Mouse (Mus musculus) heart, postnatal 14 days (tissue): ENCODE measurements around the gene Eno1. TPM values are rescaled to one million over a fixed set of nuclear protein-coding genes. Genes with fewer than 3 reads are reported as not detected.
A peak's percentile ranks its signal among the peaks of the same experiment; 100 is the strongest.

ENCODE experiments used
- DNase-seq, 2 experiments: peaks; one replicate each; pipeline ENCODE4 v3.0.0; 2021 to 2022
- intact Hi-C: fragments of 180-260 bp; cut with DNase I; formaldehyde crosslinking; loops from one replicate; pipeline ENCODE4 v1.15.1; 2025
- total RNA-seq, 2 experiments: library from RNA; stranded (reverse); gene quantifications; 2 replicates each; pipeline ENCODE4 v1.2.3; 2021

Gene Eno1
- total RNA-seq, 2 experiments from 2014 or later = 165 to 170 TPM

- intact Hi-C loops = loop anchor here (2.0 kb wide), 1 partner anchor 13 kb away; no protein-coding TSS in a partner anchor
- DNase-seq = no peak
Observed at GRCm38 (mm10) chr4:150225700-150226099, 10.8 kb upstream of the Eno1 start.

- intact Hi-C loops = no loop called here
- DNase-seq = peak; percentile 49 to 77
Observed at GRCm38 (mm10) chr4:150226818-150227688, 9.5 kb upstream of the Eno1 start.

- intact Hi-C loops = no loop called here
- no peak for DNase-seq
Observed at GRCm38 (mm10) chr4:150228581-150229348, 7.8 kb upstream of the Eno1 start.

GRCm38 (mm10) chr4:150229747-150230390 is 6.7 kb upstream of the Eno1 start:
- DNase-seq = no peak
- intact Hi-C loops = no loop called here

- intact Hi-C loops = no loop called here
- DNase-seq = no peak
Observed at GRCm38 (mm10) chr4:150230460-150231407, 5.8 kb upstream of the Eno1 start.

GRCm38 (mm10) chr4:150231871-150232270 is 4.7 kb upstream of the Eno1 start:
- intact Hi-C loops = no loop called here
- no peak for DNase-seq

GRCm38 (mm10) chr4:150234599-150235327 is 1.8 kb upstream of the Eno1 start:
- no peak for DNase-seq
- intact Hi-C loops = no loop called here

- intact Hi-C loops = no loop called here
Observed at GRCm38 (mm10) chr4:150235585-150235984, 936 bp upstream of the Eno1 start.

GRCm38 (mm10) chr4:150236031-150236430 is 490 bp upstream of the Eno1 start:
- no peak for DNase-seq
- intact Hi-C loops = no loop called here

More at GRCm38 (mm10) chr4:150235585-150235984, 936 bp upstream of the Eno1 start:
- no peak for DNase-seq

- intact Hi-C loops = loop anchor here (2.0 kb wide), 1 partner anchor 13 kb away; no protein-coding TSS in a partner anchor
- peak; percentile 38 to 40 for DNase-seq
Observed at GRCm38 (mm10) chr4:150237636-150238361, 1.3 kb downstream of the Eno1 start.

- DNase-seq = peak in 1 of 2 experiments; percentile 57
- intact Hi-C loops = loop anchor here (2.0 kb wide), 1 partner anchor 14 kb away; no protein-coding TSS in a partner anchor
Observed at GRCm38 (mm10) chr4:150238433-150239086, 2.0 kb downstream of the Eno1 start.

GRCm38 (mm10) chr4:150239087-150239480 is 2.6 kb downstream of the Eno1 start:
- intact Hi-C loops = loop anchor here (2.0 kb wide), 1 partner anchor 14 kb away; no protein-coding TSS in a partner anchor
- no peak for DNase-seq

GRCm38 (mm10) chr4:150239503-150239902 is 3.0 kb downstream of the Eno1 start:
- DNase-seq = no peak
- intact Hi-C loops = loop anchor here (2.0 kb wide), 1 partner anchor 15 kb away; no protein-coding TSS in a partner anchor

- intact Hi-C loops = loop anchor here (2.0 kb wide), 1 partner anchor 15 kb away; no protein-coding TSS in a partner anchor
- DNase-seq = peak; percentile 61 to 84
Observed at GRCm38 (mm10) chr4:150239951-150240368, 3.4 kb downstream of the Eno1 start.

GRCm38 (mm10) chr4:150240381-150240886 is 3.9 kb downstream of the Eno1 start:
- intact Hi-C loops = no loop called here
- DNase-seq = no peak

GRCm38 (mm10) chr4:150241708-150242107 is 5.2 kb downstream of the Eno1 start:
- no peak for DNase-seq
- intact Hi-C loops = no loop called here

- no peak for DNase-seq
- intact Hi-C loops = no loop called here
Observed at GRCm38 (mm10) chr4:150242745-150243144, 6.2 kb downstream of the Eno1 start.
